Mouse (Mus musculus) CH12.LX (cell line): Measurements from ENCODE around the gene Zglp1.

Experiments used
- BHLHE40 ChIP-seq: IDR thresholded peaks from 2 replicates; pipeline ENCODE4 v1.6.1; 2011; ENCODE audit warnings: mild to moderate bottlenecking, low read depth, low read length, improper control_type of control experiment
- ZNF384 ChIP-seq: IDR thresholded peaks from 2 replicates; pipeline ENCODE4 v1.6.1; 2012; ENCODE audit warnings: low read depth, low read length, improper control_type of control experiment, inconsistent platforms

GRCm38 (mm10) chr9:21093423-21093822, 26.5 kb upstream of the Zglp1 start:
- TF ChIP-seq ZNF384, result no peak
- no peak for TF ChIP-seq BHLHE40
